Mouse (Mus musculus) midbrain, embryonic 11.5 days (tissue): ENCODE measurements at regions not wholly inside any gene's neighbourhood (a gene's known extent, or its start where the extent isn't known, plus 50 kb on each side); places are given as distances from the start of the nearest gene placed in this dataset.
A peak's percentile ranks its signal among the peaks of the same experiment; 100 is the strongest.

Source experiments
- ATAC-seq: fragments of 200-750 bp; cut with Nextera tagmentation; 2 replicates; pipeline ENCODE4 v1.8.0; 2017; ENCODE audit warnings: moderate TSS enrichment, moderate library complexity; ENCODE audit not compliant: low FRiP score
- DNase-seq: peaks from one replicate; pipeline ENCODE4 v3.0.0; 2015; ENCODE audit warnings: low spot score; ENCODE audit errors: missing footprints
- H3K27ac ChIP-seq: fragments of 300-500 bp; sonication (generic); 2 replicates; pipeline ENCODE4 v1.5.1; 2014; ENCODE audit warnings: low read depth, low read length
- H3K27me3 ChIP-seq: fragments of 300-500 bp; sonication (generic); 2 replicates; pipeline ENCODE4 v1.6.1; 2014; ENCODE audit warnings: mild to moderate bottlenecking, low read length, moderate library complexity, mixed read lengths; ENCODE audit not compliant: control insufficient read depth, insufficient read depth
- H3K36me3 ChIP-seq: fragments of 300-500 bp; sonication (generic); 2 replicates; pipeline ENCODE4 v1.6.1; 2014; ENCODE audit warnings: mild to moderate bottlenecking, low read length, moderate library complexity, mixed read lengths; ENCODE audit not compliant: control insufficient read depth, insufficient read depth
- H3K4me1 ChIP-seq: fragments of 300-500 bp; sonication (generic); 2 replicates; pipeline ENCODE4 v1.6.1; 2014; ENCODE audit warnings: low read length; ENCODE audit not compliant: control insufficient read depth, insufficient read depth
- H3K4me2 ChIP-seq: fragments of 300-500 bp; sonication (generic); 2 replicates; pipeline ENCODE4 v1.6.1; 2014; ENCODE audit warnings: mild to moderate bottlenecking, moderate library complexity
- H3K4me3 ChIP-seq: fragments of 300-500 bp; sonication (generic); 2 replicates; pipeline ENCODE4 v1.5.1; 2014; ENCODE audit warnings: low read depth, low read length
- H3K9ac ChIP-seq: fragments of 300-500 bp; sonication (generic); 2 replicates; pipeline ENCODE4 v1.6.1; 2014; ENCODE audit warnings: low read length
- H3K9me3 ChIP-seq: fragments of 300-500 bp; sonication (generic); 2 replicates; pipeline ENCODE4 v1.6.1; 2016; ENCODE audit warnings: low read length; ENCODE audit not compliant: control insufficient read depth
- WGBS: fragments of 180-500 bp; shearing (Covaris S2); extraction: QIAGEN DNeasy Blood & Tissue Kit; methylation state at CpG from one replicate; pipeline ENCODE4 v1.1.7; 2014; 5-methylcytosine and 5-hydroxymethylcytosine counted together

DNA sequence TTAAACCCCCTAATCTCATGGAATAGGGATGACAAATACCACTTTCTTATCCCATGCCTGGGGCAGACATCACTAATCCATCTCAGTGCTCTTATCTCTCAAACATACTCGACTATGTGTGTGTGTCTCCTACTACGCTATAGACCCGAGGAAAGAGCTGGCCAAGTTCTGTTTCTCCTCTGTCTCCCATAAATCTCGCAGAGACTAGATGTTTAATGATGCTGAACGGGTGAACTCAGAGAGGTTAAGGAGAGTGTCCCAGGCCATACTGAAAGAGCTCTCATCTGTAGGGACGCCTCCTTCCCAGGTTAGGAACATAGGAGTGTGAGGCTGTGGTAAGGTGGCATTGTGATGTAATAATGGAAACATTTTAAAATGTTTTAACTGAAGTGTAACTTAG is 221.2 kb upstream of the Habp2 start:
- Histone ChIP-seq H3K9me3 (no peaks in the 10 kb centered on the region), H3K36me3 (no peaks in the 10 kb centered on the region), H3K27ac (no peak overlapping the region), H3K9ac (no peak overlapping the region), H3K4me3 (no peak overlapping the region), H3K4me1 (peaks cover 33% of the 10 kb centered on the region), H3K4me2 (no peak overlapping the region), H3K27me3 (peaks cover 8% of the 10 kb centered on the region)
- no peak for DNase-seq
- 76% methylated on average over 6 of the region's 6 CpGs for WGBS
- ATAC-seq: no peak

DNA sequence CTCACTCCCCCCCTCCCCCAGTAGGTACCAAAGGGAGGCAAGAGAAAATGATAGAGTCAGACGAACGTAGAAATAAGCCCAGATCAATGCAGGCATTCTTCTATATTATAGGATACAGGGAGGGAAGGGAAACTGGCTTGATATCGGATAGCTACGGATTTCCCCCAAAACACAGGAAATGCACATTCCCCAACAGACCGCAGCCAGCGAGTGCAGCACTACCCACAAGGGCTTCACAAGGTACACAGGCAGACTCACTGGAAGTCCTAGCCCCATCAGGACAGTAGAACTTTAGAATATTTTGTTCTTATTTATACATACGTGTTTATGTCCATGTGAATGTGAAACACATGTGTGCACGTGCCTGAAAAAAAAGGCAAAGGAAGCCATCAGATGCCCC is 218.8 kb upstream of the Habp2 start:
- Histone ChIP-seq H3K36me3 (no peaks in the 10 kb centered on the region), H3K27me3 (peaks cover 13% of the 10 kb centered on the region)

DNA sequence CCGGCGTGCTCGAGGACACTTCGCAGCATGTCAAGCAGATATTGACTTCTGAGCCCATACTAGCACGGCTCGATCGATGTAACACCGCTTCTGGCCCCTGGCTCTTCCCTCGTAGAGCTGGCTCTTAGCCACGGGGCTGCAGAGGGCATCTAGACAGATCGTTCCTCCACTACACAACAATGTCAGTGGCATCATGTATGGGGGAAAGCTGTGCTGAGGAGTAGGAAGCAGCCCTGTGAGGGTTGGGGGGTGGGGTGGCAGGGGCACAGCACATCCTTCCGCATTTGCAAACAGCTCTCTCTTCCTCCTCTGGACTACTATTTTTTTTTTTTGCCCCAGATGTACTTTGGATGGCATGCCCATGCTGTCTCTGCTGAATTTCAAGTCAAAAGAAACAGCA is 218.1 kb upstream of the Habp2 start:
- Histone ChIP-seq H3K4me1 (peaks cover 12% of the 10 kb centered on the region), H3K4me2 (no peak overlapping the region), H3K4me3 (no peak overlapping the region), H3K27ac (no peak overlapping the region), H3K9ac (no peak overlapping the region), H3K36me3 (no peaks in the 10 kb centered on the region), H3K9me3 (no peaks in the 10 kb centered on the region), H3K27me3 (peaks cover 13% of the 10 kb centered on the region)
- DNase-seq (peak; percentile 85), ATAC-seq (no peak)
- WGBS: 74% methylated on average over 12 of the region's 12 CpGs

More for the DNA sequence above, 218.8 kb upstream of the Habp2 start:
- no peak overlapping the region for H3K27ac ChIP-seq
- no peak for DNase-seq
- no peak overlapping the region for H3K4me2 ChIP-seq
- ATAC-seq: no peak
- H3K4me1 ChIP-seq: peaks cover 16% of the 10 kb centered on the region
- WGBS: 82% methylated on average over 8 of the region's 8 CpGs
- H3K9ac ChIP-seq: no peak overlapping the region
- H3K4me3 ChIP-seq: no peak overlapping the region
- H3K9me3 ChIP-seq: no peaks in the 10 kb centered on the region

DNA sequence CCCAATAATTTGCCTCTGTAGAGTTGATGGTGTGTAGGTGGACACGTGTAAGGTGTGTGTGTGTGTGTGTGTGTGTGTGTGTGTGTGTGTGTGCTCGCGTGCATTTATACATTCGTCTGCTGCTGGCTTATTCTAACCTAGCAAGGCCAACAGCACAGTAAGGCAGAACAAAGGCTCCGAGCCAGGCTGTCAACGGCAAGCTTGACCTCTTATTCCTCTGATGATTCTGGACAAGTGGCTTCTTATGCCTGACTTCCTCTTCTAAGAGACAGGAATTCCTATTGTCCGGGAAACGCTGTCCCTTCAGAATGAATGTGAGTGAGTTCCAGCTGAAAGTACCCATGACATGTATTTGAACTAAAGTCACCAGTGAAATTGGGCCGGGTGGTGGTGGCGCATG is 217.7 kb upstream of the Habp2 start:
- Histone ChIP-seq H3K27me3 (peaks cover 13% of the 10 kb centered on the region), H3K27ac (no peak overlapping the region), H3K9ac (no peak overlapping the region), H3K4me3 (no peak overlapping the region), H3K36me3 (no peaks in the 10 kb centered on the region), H3K4me2 (no peak overlapping the region), H3K9me3 (no peaks in the 10 kb centered on the region), H3K4me1 (peaks cover 12% of the 10 kb centered on the region)
- DNase-seq: peak; percentile 86
- WGBS: 43% methylated on average over 10 of the region's 10 CpGs
- ATAC-seq: no peak; the same call in 1 of the 2 replicates

DNA sequence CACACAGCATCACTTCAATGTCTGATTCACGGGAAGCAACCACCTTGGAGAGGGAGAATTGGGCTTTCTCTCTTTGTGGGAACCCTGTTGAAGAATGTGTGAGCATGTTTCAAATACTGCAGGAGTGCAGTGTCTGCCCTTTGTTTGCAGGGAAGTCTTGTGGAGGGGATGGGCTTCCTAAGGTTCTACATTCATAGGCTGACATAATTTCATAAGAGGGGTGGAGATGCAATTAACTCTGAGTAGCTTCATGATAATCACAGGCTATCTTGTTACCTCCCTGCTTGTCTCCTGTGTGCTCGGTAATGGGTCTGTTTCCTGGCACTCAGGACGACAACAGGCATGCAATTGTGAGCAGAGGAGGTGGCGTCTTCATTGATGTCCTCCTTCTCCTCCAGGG is 215.6 kb upstream of the Habp2 start:
- Histone ChIP-seq H3K27ac (no peak overlapping the region), H3K4me3 (no peak overlapping the region), H3K4me1 (peaks cover 7% of the 10 kb centered on the region), H3K27me3 (peaks cover 7% of the 10 kb centered on the region), H3K4me2 (no peak overlapping the region), H3K9ac (no peak overlapping the region), H3K9me3 (no peaks in the 10 kb centered on the region), H3K36me3 (no peaks in the 10 kb centered on the region)
- no peak for DNase-seq
- ATAC-seq: no peak
- 69% methylated on average over 4 of the region's 4 CpGs for WGBS

DNA sequence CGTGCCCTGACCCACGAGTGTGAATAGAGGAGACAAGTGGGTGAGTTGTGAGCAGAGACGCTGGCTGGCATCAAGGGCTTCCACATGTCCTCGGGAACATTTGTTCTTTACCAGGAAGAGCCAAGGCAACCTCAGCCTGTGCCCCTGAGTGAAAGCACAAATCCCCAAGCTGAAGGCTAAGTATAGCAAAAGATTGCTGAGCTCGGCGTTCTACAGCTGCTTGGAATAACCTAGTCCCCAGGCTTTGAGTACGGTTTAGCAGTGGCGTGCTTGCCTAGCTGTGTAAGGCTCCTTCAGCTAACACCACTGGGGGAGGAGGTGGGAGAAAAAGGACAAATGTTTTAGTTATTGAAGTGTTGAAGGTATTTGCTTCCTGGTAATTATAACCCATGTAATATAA is 210.8 kb upstream of the Habp2 start:
- H3K27ac ChIP-seq: no peak overlapping the region
- H3K36me3 ChIP-seq: no peaks in the 10 kb centered on the region
- H3K4me2 ChIP-seq: no peak overlapping the region
- no peaks in the 10 kb centered on the region for H3K9me3 ChIP-seq
- no peak overlapping the region for H3K4me3 ChIP-seq
- no peaks in the 10 kb centered on the region for H3K4me1 ChIP-seq
- DNase-seq (no peak), ATAC-seq (no peak)
- WGBS: 92% methylated on average over 8 of the region's 8 CpGs
- H3K9ac ChIP-seq: no peak overlapping the region
- H3K27me3 ChIP-seq: peaks cover 3% of the 10 kb centered on the region; the same call in 1 of the 2 replicates

DNA sequence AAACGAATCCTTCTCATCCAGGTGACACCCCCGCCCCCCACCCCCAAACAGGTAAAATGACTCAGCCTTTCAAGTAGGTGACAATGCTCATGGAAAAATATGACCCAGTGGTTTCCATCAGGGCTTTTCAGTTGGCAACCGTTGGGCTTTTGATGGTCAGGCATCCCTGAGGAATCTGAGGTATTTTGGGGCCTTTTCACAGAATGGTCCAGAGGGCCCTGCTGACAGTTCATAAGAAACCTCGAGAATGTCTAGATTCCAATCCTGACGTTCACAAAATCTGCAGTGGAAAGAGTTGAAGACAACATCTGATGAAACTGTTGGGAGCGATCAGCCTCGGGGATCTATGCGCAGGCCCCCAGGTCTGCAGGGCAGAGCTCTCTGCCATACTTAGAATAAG is 209.4 kb upstream of the Habp2 start:
- no peak for DNase-seq
- H3K4me2 ChIP-seq: no peak overlapping the region
- no peak for ATAC-seq
- no peaks in the 10 kb centered on the region for H3K9me3 ChIP-seq
- H3K27me3 ChIP-seq: no peaks in the 10 kb centered on the region
- WGBS: 78% methylated on average over 8 of the region's 8 CpGs
- no peak overlapping the region for H3K27ac ChIP-seq
- no peaks in the 10 kb centered on the region for H3K4me1 ChIP-seq
- H3K4me3 ChIP-seq: no peak overlapping the region
- H3K9ac ChIP-seq: no peak overlapping the region
- H3K36me3 ChIP-seq: no peaks in the 10 kb centered on the region

DNA sequence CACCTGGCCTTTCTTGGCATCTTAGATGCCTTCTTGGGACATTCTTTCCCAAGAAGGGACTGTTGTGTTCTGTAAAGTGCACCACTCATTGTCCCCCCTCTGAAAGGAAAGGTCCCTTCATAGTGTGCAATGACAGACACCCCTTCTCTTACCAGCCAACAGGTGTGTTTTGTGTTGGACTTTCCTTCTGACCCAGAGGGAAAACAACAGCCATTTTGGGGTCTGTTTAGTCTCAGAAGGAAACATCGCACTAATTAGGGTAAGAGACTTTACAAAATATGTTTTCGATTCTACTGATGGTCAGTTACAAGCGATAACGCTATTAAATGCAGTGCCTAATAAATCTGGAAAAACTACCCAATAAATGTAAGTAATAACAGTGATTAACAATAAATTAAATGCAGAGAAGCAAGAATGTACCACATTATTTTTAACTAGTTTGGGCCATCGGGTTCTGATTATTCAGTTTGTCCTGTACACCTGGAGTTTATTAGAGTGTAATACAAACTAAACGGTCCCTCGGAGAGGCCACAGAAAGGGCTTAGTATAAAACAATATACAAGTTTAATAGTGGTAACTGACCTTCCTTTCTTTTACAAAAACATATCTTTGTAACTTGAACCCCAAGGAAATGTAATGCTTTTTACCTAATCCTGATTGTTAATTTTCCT is 200.4 kb upstream of the Habp2 start:
- ATAC-seq (no peak), DNase-seq (no peak)
- Histone ChIP-seq H3K4me2 (no peak overlapping the region), H3K36me3 (no peaks in the 10 kb centered on the region; the same call in 1 of the 2 replicates), H3K4me1 (no peaks in the 10 kb centered on the region), H3K9me3 (peaks cover 5% of the 10 kb centered on the region; the same call in 1 of the 2 replicates), H3K27me3 (no peaks in the 10 kb centered on the region), H3K27ac (no peak overlapping the region), H3K4me3 (no peak overlapping the region), H3K9ac (no peak overlapping the region)
- WGBS: 90% methylated on average over 7 of the region's 7 CpGs

DNA sequence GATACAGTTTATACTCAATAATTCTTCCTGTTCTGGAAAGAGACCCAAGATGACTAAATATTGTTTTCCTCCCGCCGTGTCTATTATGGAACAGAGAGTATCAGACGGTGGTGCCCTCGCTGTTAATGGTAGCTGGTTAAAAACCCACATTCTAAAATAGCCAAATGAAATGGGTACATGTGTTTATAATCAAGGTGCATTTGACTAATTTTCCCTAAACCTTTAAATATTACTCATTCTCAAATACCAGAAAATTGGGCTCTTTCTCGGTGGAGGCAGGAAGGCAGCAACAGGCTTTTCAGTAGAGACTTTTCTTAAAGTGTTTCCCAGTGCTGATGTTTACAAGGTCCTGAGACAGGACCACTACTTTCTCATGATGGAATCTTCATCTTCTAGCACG is 199.8 kb upstream of the Habp2 start:
- DNase-seq: no peak

More for the DNA sequence above, 199.8 kb upstream of the Habp2 start:
- no peak overlapping the region for H3K4me2 ChIP-seq
- no peak overlapping the region for H3K9ac ChIP-seq
- H3K36me3 ChIP-seq: no peaks in the 10 kb centered on the region; the same call in 1 of the 2 replicates
- no peaks in the 10 kb centered on the region for H3K27me3 ChIP-seq
- no peaks in the 10 kb centered on the region for H3K4me1 ChIP-seq
- no peak overlapping the region for H3K27ac ChIP-seq
- ATAC-seq: no peak
- WGBS: 84% methylated on average over 6 of the region's 6 CpGs
- H3K4me3 ChIP-seq: no peak overlapping the region
- peaks cover 5% of the 10 kb centered on the region; the same call in 1 of the 2 replicates for H3K9me3 ChIP-seq
